Mouse (Mus musculus): ENCODE measurements at regions not wholly inside any gene's neighbourhood (a gene's known extent, or its start where the extent isn't known, plus 50 kb on each side); places are given as distances from the start of the nearest gene placed in this dataset.
A peak's percentile ranks its signal among the peaks of the same experiment; 100 is the strongest.

GRCm38 (mm10) chr4:34226886-34227285, 176.9 kb upstream of the Spaca1 start:
- no peak for ATAC-seq

GRCm38 (mm10) chr4:34227611-34228010, 177.6 kb upstream of the Spaca1 start:
- no peak for ATAC-seq

DNA sequence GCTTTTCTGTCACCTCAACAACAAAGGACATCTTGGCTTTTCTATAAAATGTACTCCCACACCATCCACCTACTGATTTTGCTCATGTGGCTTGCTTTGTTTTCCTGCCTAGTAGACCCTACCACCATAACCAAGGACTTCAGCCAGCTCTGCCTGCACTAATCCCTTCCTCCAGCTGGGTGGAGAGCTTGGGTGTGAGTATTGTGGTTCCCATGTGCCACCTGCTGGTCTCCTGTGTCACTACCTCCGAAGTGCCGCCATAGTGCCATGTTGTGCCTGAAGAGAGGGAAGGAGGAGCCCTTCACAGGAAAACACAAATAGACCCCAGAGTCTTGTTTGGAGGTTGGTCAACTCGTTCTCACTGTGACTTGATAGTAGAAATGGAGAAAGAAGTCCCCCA, 181.3 kb upstream of the Spaca1 start:
- ATAC-seq, result peak; percentile 81

DNA sequence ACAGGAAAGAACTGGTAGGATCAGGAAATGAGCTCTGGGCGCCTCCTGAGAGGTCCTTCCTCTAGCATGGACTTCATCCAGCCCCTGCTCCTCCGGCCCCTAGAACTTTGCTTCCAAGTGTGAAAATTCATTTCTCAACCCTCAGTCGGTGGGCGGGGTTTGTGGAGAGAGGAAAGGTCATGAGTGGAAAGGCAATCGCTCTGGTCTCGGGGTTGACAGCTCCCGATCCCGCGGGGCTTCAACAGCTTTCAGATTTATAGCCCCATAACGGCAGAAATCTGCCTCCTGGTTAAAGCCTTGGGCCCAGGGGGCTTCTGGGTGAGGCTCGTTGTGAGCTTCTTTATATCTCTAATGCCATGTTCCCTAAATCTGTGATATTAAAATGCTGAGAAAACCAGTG, 184.2 kb upstream of the Spaca1 start:
- no peak for ATAC-seq

DNA sequence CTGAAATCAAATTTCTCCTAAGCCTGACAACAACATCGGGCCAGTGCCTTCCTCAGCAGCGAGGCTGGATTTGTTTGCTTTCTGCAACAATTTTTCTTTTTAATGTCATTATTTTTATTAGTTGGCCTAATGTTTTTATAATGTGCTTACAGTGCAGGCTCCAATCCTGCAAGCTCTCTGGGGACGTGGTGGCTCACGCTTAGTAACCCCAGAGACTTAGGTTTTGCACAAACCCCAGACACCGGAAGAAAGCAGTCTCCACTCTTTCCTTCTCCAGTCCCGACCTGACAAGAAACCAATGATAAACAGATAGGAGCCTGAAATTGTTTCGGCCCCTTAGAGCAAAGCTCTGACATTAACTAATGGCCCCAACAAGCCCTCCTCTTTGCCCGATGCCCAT, 184.7 kb upstream of the Spaca1 start:
- ATAC-seq, result no peak

DNA sequence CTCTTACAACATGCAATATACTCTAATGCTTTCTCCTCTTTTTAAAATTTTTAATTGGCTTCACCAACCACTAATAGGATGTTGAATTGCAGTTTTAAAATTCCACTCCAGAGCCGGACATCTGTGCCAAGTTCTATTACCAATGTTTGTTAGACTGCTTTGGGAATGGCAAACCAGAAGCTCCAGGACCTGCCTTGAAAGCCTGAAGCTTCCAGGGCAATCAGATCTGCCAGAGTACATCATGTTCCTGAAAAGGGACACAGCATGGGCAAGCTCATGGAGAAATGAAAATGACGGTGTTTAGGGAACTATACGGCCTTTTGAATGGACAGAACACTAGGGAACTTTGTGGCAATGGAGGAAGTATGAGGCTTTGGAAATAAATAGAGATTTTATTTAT, 187.8 kb upstream of the Spaca1 start:
- ATAC-seq, result no peak

DNA sequence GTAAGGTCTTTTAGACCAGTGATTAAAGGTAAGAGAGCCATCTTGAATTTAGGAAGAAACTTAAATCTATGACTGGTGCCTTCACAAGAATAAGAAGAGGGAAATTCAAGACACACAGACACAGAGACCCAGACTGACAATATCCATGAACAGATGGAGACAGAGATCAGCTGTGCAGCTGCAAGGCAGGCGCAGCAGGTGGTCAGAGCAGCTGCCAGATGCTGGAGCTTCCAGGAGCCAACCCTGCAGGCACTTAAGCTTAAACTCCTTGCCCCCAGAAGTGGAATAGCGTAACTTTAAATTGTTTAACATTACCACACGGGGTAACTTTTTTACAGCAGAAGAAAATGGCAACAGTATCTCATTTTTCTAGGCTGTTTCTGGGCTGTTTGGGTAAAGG, 189.6 kb upstream of the Spaca1 start:
- no peak for ATAC-seq

- ATAC-seq, result no peak
Observed at GRCm38 (mm10) chr4:34241060-34241571, 191.1 kb upstream of the Spaca1 start.

- no peak for ATAC-seq
Observed at GRCm38 (mm10) chr4:34241673-34242072, 191.7 kb upstream of the Spaca1 start.

DNA sequence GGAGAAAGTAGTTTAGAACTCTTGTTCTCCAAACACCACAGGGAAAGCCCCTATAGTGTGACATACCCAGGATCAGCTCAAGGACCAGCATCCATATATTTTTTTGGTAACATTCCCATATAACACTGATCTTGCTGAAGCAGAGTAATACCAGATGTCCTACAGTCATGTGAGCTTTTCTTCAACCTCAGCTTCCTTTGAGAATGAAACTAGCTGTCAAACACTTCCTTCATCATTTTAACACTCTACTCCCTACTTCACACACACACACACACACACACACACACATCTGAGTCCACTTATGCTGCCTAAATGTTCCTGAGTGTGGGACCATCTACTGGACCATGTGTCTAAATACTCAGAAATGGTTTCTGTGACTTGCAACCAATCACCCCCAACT, 209.5 kb upstream of the Spaca1 start:
- ATAC-seq, result no peak

GRCm38 (mm10) chr4:34260468-34260867, 210.5 kb upstream of the Spaca1 start:
- ATAC-seq, result no peak

DNA sequence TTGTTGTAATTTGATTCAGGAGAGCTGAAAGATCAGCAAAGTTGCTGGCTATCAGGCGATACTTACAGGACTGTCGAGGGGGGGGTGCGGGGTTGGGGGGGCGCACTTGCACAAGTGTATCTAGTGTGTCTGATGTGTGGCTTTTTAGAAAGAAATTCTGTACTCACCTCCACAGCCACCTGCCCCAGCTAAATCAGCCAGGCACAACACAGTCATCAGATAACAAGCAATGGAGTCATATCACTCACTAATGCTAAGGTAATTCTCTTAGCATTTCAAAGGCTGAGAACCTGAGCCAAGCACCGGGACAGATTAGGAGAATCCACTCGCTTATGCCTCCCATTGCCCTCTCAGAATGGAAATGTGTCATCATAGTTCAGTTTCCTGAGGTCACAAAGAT, 211.8 kb upstream of the Spaca1 start:
- no peak for ATAC-seq

GRCm38 (mm10) chr4:34264431-34264830, 214.4 kb upstream of the Spaca1 start:
- ATAC-seq, result no peak

- ATAC-seq, result no peak
Observed at GRCm38 (mm10) chr4:34274316-34274715, 224.3 kb upstream of the Spaca1 start.

- ATAC-seq, result no peak
Observed at GRCm38 (mm10) chr4:34275372-34275771, 225.4 kb upstream of the Spaca1 start.

- ATAC-seq, result no peak
Observed at GRCm38 (mm10) chr4:34302504-34303108, 248.1 kb upstream of the Akirin2 start.

DNA sequence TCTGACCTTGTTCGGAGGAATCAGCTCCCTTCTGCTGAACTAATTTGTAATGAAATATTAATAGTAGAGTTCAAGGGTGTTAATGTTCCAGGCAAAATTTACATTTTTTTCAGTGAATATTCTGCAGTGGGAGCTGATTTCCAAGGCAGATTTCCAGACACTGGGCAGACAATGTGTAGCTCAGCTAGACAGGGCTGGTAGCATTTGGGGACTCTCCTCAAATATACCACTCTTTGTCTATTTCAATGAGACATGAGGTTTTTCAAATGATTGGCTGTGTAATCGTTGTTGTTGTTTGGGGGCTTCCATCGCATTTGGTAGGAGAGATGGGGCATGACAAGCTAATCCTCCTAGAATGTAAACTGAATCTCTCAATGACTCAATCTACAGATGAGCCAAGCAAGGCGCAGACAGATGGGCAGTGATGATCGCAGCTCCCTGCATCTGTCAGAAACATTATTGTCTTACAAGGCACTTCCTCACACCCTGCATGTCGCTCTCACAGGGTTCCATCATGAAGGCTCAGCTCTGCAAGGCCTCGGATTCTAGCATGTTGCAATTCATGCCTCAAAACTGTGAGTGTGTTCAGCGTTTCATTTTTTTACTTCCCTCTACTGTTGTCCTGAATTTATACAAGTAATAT, 241.7 kb upstream of the Akirin2 start:
- ATAC-seq, result no peak

- no peak for ATAC-seq
Observed at GRCm38 (mm10) chr4:34310061-34310642, 240.6 kb upstream of the Akirin2 start.

DNA sequence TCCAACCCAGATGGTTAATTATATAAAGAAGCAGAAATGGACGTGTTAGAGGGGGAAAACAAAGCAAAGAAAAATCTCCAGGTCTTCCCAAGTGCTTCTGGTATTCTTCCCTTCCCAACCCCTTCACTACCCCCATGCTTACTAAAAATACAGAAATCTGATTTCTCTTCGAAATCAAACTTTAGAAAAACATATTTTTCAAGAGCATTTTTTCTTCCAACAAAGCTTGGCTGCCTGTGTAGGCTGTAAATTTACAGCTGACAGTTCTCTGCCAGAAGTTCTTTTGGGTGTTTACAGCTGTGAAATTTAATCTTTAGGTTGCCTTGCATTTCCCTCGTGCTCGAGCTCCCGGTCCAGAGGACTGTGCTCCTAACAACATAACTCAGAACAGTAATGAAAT, 234.9 kb upstream of the Akirin2 start:
- no peak for ATAC-seq

- ATAC-seq, result no peak
Observed at GRCm38 (mm10) chr4:34322841-34323240, 227.9 kb upstream of the Akirin2 start.

- no peak for ATAC-seq
Observed at GRCm38 (mm10) chr4:34328151-34328785, 222.5 kb upstream of the Akirin2 start.

GRCm38 (mm10) chr4:34336971-34337797, 213.6 kb upstream of the Akirin2 start:
- no peak for ATAC-seq

DNA sequence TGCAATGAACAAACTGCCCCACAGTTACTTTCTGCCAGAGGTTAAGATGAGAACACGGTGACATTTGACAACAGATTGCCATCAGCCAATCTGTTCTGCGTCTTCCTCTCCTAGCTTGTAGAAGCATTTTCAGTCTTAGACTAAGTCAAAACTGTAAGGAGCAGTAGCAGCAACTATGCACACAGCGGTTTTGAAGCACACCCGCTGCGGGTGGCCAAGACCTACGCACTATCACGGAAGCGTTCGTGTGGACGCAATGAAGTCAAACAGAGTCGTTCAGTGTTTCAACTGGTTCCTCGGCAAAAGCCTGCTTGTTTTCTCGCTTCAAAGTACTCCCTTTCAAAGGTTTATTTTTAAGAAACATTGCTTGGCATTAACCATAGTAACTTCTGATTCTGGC, 212.9 kb upstream of the Akirin2 start:
- no peak for ATAC-seq
